In the genomic region with DNA sequence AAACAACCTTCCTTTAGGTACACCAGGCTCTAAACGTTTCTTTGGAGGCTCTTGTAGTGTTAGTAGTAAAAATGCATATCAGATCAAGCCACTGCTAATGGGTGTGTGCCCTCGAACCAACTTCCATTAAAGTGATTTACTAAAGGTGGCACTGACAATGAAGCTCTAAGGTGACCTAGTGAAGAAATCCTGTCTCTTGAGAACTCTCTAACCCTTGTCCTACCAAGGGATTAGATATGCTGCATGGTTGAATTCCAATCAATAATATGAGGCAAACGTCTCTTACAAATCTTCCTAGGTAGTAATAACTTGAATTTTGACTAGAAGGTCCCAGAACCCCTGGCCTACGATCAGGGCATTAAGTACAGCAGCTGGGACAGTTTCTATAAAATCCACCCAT, we compare ENCODE assay signal across 22 mouse cellular contexts.
"Had no signal": no experiment of that assay in that cellular context is flagged by ENCODE, and none has a peak within 500 bp of the region (broad histone marks: within the 10 kb centered on the region; RNA-seq: fewer than 3 reads in every experiment).

No protein-coding gene starts in this region.

- H3K27me3 ChIP-seq: heart, embryonic 12.5 days; hindbrain, embryonic 13.5 days; hindbrain, embryonic 15.5 days; limb, embryonic 13.5 days; limb, embryonic 15.5 days; liver, embryonic 12.5 days had no signal

- DNase-seq: gastrocnemius, postnatal 14 days; gastrocnemius, postnatal 36 days; heart, adult 18-20 months; heart, postnatal 10 days; heart, postnatal 4 days; kidney, adult 18-20 months; kidney, adult 8-10 months; kidney, postnatal 10 days; kidney, postnatal 25 days; kidney, postnatal 4 days had no signal

- ATAC-seq: hindbrain, postnatal 0 days; intestine, embryonic 16.5 days; liver, embryonic 12.5 days had no signal

- H3K9me3 ChIP-seq: heart, embryonic 10.5 days; heart, embryonic 12.5 days; hindbrain, embryonic 13.5 days; hindbrain, embryonic 15.5 days; limb, embryonic 13.5 days; limb, embryonic 15.5 days; liver, embryonic 12.5 days had no signal

- H3K36me3 ChIP-seq: heart, embryonic 10.5 days; heart, embryonic 12.5 days; hindbrain, embryonic 13.5 days; hindbrain, embryonic 15.5 days; limb, embryonic 13.5 days; limb, embryonic 15.5 days; liver, embryonic 12.5 days had no signal

- H3K4me1 ChIP-seq: liver, embryonic 12.5 days had no signal

- H3K4me3 ChIP-seq: heart, embryonic 10.5 days; heart, embryonic 12.5 days; hindbrain, embryonic 13.5 days; hindbrain, embryonic 15.5 days; layer of hippocampus, adult 2 months; left cerebral cortex, adult 2 months; limb, embryonic 13.5 days; limb, embryonic 15.5 days; liver, embryonic 12.5 days had no signal

- H3K9ac ChIP-seq: heart, embryonic 12.5 days; hindbrain, embryonic 13.5 days; hindbrain, embryonic 15.5 days; limb, embryonic 13.5 days; limb, embryonic 15.5 days; liver, embryonic 12.5 days; liver, embryonic 14.5 days had no signal

- H3K27ac ChIP-seq: heart, embryonic 10.5 days; hindbrain, embryonic 13.5 days; hindbrain, embryonic 15.5 days; hindbrain, postnatal 0 days; layer of hippocampus, adult 2 months; left cerebral cortex, adult 2 months; limb, embryonic 13.5 days; limb, embryonic 15.5 days; liver, embryonic 12.5 days; liver, embryonic 14.5 days had no signal

- H3K4me2 ChIP-seq: heart, embryonic 12.5 days; hindbrain, embryonic 13.5 days; hindbrain, embryonic 15.5 days; limb, embryonic 13.5 days; limb, embryonic 15.5 days; liver, embryonic 12.5 days had no signal
